Mouse (Mus musculus) embryonic facial prominence, embryonic 15.5 days (tissue): ENCODE measurements at regions not wholly inside any gene's neighbourhood (a gene's known extent, or its start where the extent isn't known, plus 50 kb on each side); places are given as distances from the start of the nearest gene placed in this dataset.

Source experiments
- ATAC-seq: fragments of 200-750 bp; cut with Nextera tagmentation; 2 replicates; pipeline ENCODE4 v1.8.0; 2017; ENCODE audit warnings: low read depth, moderate TSS enrichment; ENCODE audit not compliant: insufficient number of reproducible peaks, low FRiP score, low TSS enrichment
- H3K27ac ChIP-seq: fragments of 300-500 bp; sonication (generic); replicated peaks from 2 replicates; pipeline ENCODE4 v1.5.1; 2015; ENCODE audit warnings: mild to moderate bottlenecking, inconsistent platforms
- H3K27me3 ChIP-seq: fragments of 300-500 bp; sonication (generic); 2 replicates; pipeline ENCODE4 v1.6.1; 2015; ENCODE audit warnings: inconsistent platforms
- H3K36me3 ChIP-seq: fragments of 300-500 bp; sonication (generic); 2 replicates; pipeline ENCODE4 v1.6.1; 2015; ENCODE audit warnings: mild to moderate bottlenecking, inconsistent platforms
- H3K4me1 ChIP-seq: fragments of 300-500 bp; sonication (generic); 2 replicates; pipeline ENCODE4 v1.6.1; 2015; ENCODE audit warnings: inconsistent platforms
- H3K4me2 ChIP-seq: fragments of 300-500 bp; sonication (generic); replicated peaks from 2 replicates; pipeline ENCODE4 v1.6.1; 2015; ENCODE audit warnings: mild to moderate bottlenecking, inconsistent platforms
- H3K4me3 ChIP-seq: fragments of 300-500 bp; sonication (generic); replicated peaks from 2 replicates; pipeline ENCODE4 v1.5.1; 2015; ENCODE audit warnings: mild to moderate bottlenecking, inconsistent platforms
- H3K9ac ChIP-seq: fragments of 300-500 bp; sonication (generic); 2 replicates; pipeline ENCODE4 v1.6.1; 2015; ENCODE audit warnings: inconsistent platforms
- H3K9me3 ChIP-seq: fragments of 300-500 bp; sonication (generic); replicated peaks from 2 replicates; pipeline ENCODE4 v1.6.1; 2016; ENCODE audit warnings: inconsistent platforms
- WGBS: fragments of 180-500 bp; shearing (Covaris S2); methylation state at CpG from one replicate; pipeline ENCODE4 v1.1.7; 2015; 5-methylcytosine and 5-hydroxymethylcytosine counted together

DNA sequence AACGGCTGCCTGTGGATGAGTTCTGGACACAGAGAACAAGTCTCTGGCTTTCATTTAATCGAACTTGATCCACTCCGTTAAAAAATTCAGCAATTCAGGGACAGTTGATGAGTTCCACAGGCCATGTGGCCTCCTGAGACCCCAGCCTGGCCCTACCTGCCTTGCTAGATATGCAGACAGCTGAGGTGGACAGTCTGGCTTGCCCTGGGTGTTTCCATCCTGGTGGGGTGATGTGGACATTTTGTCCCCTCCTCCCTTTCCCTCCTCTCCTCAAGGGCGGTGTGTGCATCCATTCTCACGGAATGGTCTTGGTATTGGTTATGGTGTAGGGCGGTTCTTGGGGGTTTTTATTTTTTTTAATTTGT, 80.1 kb downstream of the Vcpkmt start:
- Histone ChIP-seq H3K27ac (peak overlapping the region; percentile 92), H3K4me3 (peak overlapping the region; percentile 21), H3K27me3 (no peaks in the 10 kb centered on the region), H3K9ac (peak overlapping the region; percentile 9; the same call in 1 of the 2 replicates), H3K36me3 (no peaks in the 10 kb centered on the region), H3K4me2 (peak overlapping the region; percentile 21), H3K4me1 (peaks cover 39% of the 10 kb centered on the region), H3K9me3 (no peaks in the 10 kb centered on the region)
- 52% methylated on average over 6 of the region's 6 CpGs for WGBS
- no peak for ATAC-seq

DNA sequence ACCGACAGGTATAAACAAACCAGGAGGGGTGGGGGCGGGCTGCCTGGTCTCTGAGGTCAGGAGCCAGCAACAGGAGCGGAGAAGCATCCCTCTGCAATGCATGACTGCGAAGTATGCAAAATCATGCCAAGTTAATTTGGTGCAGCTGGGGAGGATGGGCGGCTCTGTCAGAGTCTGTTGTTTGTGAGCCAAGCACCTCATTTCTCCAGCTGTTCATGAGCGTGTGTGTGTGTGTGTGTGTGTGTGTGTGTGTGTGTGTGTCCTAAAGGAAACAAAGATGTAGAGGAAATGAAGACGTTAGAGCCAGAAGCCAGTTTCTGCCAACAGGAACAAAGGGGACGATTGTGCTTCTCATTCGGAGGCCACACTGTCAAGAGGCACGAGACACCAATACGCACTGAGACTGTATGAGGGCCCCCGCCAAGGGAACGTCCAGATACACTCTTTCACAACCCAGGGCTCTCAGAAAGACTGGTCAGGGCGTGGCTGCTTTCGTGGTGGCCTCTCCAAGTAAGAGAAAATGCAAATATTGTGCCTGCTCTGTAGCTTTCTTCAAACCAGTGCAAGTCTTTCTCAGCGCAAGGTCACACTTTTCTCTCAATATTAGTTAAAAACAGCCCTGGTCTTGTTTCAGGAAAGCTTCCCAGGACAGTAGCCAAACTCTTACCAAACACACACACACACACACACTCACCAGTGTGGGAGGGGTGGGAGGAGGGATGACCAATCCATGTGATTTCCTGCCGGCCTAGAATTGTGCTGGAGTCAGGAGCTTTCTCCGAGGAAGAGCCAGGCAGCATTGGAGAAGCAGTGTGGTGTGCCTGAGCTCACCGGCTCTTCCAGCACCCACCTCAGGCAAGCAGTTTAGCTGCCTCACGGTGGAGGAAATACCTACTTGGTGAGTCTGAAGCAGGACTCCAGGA, 80.8 kb downstream of the Vcpkmt start:
- peak overlapping the region; percentile 92 for H3K27ac ChIP-seq
- no peaks in the 10 kb centered on the region for H3K27me3 ChIP-seq
- peak overlapping the region; percentile 9; the same call in 1 of the 2 replicates for H3K9ac ChIP-seq
- H3K36me3 ChIP-seq, result no peaks in the 10 kb centered on the region
- 7% methylated on average over 20 of the region's 20 CpGs for WGBS
- peak overlapping the region; percentile 21 for H3K4me3 ChIP-seq
- peak overlapping the region; percentile 21 for H3K4me2 ChIP-seq
- no peaks in the 10 kb centered on the region for H3K9me3 ChIP-seq
- ATAC-seq, result peak; percentile 84
- H3K4me1 ChIP-seq, result peaks cover 45% of the 10 kb centered on the region

DNA sequence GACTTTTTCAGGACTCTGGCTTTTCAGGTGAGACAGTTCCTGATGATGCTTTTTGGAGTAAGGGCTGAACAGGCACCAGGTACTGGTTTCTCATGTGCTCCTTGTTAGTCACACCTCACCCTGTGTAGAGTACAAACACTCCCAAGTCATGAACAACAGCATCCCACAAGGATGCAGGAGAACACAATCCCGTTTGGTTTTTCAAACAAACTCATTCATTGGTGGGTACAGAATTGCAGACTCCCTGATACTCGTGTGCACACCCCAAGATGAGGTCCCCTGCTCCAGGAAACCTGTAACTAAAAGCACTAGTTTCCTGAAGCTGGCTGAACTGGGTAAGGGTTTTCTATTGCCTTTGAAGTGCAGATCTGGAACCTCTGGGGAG, 81.5 kb downstream of the Vcpkmt start:
- Histone ChIP-seq H3K36me3 (no peaks in the 10 kb centered on the region), H3K27me3 (no peaks in the 10 kb centered on the region), H3K4me1 (peaks cover 52% of the 10 kb centered on the region), H3K4me3 (peak overlapping the region; percentile 1; the same call in 1 of the 2 replicates), H3K4me2 (peak overlapping the region; percentile 21), H3K9ac (no peak overlapping the region), H3K27ac (peak overlapping the region; percentile 92), H3K9me3 (no peaks in the 10 kb centered on the region)
- no peak for ATAC-seq
- WGBS, result 20% methylated on average over 2 of the region's 2 CpGs

DNA sequence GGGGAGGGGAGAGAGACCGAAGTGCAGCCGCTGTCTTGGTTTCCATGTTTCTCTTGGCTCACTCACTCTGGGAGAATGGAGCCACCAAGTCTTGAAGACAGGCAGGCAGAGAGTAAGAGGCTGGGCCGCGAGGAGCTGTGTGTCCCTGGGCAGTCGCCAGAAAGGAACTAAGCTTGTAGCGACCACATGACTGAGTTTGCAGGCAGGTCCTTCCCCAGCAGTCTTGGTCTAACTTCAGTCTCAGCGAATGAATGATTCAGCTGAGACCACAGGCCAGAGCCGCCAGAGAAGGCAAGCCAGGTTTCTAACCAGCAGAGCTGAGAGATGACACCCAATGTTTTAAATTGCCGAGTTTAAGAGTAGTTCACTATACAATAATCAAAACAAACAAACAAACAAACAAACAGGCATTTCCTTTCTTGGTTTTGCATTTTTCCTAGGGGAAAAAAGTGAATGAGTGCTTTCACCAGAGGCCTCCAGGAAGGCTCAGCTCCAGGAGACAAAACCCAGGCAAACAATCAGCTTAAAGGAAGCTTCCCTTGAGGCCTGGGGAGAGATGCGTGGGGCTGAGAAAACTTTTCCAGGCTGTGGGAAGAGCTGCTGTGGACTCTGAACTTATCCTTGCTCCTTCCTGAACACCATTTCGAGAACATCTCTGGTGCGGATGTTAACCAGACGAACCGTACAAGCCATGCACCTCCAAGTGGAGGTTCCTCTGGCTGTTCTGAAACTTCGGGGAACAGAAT, 82.1 kb downstream of the Vcpkmt start:
- Histone ChIP-seq H3K36me3 (no peaks in the 10 kb centered on the region), H3K9ac (no peak overlapping the region), H3K4me1 (peaks cover 57% of the 10 kb centered on the region), H3K9me3 (no peaks in the 10 kb centered on the region), H3K27ac (peak overlapping the region; percentile 92), H3K4me3 (no peak overlapping the region), H3K27me3 (no peaks in the 10 kb centered on the region), H3K4me2 (no peak overlapping the region)
- WGBS, result 37% methylated on average over 15 of the region's 15 CpGs
- ATAC-seq, result peak; percentile 40; the same call in 1 of the 2 replicates

DNA sequence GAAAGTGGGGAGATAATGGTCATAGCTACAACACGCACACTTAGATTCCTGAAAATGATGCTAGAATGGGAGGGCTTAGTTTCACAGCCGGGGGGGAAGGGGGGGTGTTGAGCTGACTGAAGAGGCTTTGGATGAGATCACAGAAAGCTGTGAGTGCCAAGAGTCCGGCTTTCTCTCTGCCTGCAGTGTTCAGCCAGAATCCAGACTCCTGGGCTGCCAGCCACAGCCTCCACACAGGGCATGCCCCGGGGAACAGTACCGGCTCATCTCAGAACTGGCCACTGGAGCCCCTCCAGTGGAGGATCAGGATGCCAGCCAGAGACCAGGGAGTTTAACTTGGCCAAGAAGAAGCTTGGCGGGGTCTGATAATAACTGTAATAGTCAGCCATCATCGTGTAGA, 85.7 kb downstream of the Vcpkmt start:
- peak overlapping the region; percentile 85 for H3K27ac ChIP-seq
- H3K4me1 ChIP-seq, result peaks cover 61% of the 10 kb centered on the region
- 30% methylated on average over 7 of the region's 7 CpGs for WGBS
- peak; percentile 78 for ATAC-seq
- H3K9ac ChIP-seq, result no peak overlapping the region
- H3K9me3 ChIP-seq, result no peaks in the 10 kb centered on the region
- H3K4me3 ChIP-seq, result no peak overlapping the region
- no peaks in the 10 kb centered on the region for H3K27me3 ChIP-seq
- no peaks in the 10 kb centered on the region for H3K36me3 ChIP-seq
- peak overlapping the region; percentile 12; the same call in 1 of the 2 replicates for H3K4me2 ChIP-seq

DNA sequence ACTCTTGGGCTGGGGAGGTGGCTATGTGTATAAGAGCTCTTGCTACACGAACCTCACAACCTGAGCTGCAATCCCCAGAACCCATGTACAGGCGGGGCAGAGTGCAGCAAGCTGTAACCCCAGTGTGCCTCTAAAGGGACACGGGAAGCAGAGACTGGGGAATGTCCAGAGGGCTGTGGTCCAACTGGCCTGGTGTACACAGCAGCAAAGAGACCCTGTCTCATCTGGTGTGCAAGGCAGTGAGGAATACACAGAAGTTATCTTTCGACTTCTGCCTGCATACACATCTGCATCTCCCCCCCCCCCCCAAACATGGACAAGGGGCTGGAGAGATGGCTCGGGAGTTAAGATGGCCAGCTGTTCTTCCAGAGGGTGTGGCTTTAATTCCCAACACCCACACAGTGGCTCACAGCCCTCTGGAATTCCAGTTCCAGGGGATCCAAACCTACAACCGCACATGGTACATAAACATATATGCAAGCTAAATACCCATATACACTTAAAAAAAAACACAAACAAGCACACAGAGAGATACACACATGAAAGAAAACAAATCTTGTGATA, 86.4 kb downstream of the Vcpkmt start:
- ATAC-seq, result no peak
- no peak overlapping the region for H3K9ac ChIP-seq
- H3K4me1 ChIP-seq, result peaks cover 54% of the 10 kb centered on the region

DNA sequence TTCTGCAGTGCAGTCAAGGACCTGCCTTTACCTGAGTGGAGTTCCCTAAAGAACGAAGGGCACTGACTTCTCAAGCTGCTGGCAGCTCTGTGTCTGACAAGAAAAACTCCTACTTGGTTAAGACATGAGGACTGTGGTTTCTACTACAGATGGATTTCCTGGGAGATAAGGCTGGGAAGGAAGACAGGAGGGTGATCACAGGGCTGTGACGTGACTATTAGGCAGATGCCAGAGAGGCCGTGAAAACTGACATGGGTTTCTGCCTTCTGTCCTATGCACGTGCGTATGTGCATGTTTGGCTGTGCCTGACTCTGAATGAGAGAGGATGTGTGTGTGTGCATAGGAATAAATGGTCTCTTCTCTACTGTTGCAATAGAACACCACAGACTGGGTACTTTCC, 87.1 kb downstream of the Vcpkmt start:
- no peak overlapping the region for H3K4me3 ChIP-seq
- no peaks in the 10 kb centered on the region for H3K27me3 ChIP-seq
- peaks cover 48% of the 10 kb centered on the region for H3K4me1 ChIP-seq
- no peaks in the 10 kb centered on the region for H3K9me3 ChIP-seq
- peak overlapping the region; percentile 85; the same call in 1 of the 2 replicates for H3K27ac ChIP-seq
- ATAC-seq, result no peak
- no peaks in the 10 kb centered on the region for H3K36me3 ChIP-seq
- H3K4me2 ChIP-seq, result no peak overlapping the region
- no peak overlapping the region for H3K9ac ChIP-seq
- 85% methylated on average over 5 of the region's 5 CpGs for WGBS

More for the DNA sequence above, 86.4 kb downstream of the Vcpkmt start:
- no peaks in the 10 kb centered on the region for H3K36me3 ChIP-seq
- no peaks in the 10 kb centered on the region for H3K9me3 ChIP-seq
- H3K4me3 ChIP-seq, result no peak overlapping the region
- H3K27ac ChIP-seq, result peak overlapping the region; percentile 85
- H3K4me2 ChIP-seq, result 0 out of 2 replicates have a peak overlapping the region, but pooled peaks have one; percentile 12
- no peaks in the 10 kb centered on the region for H3K27me3 ChIP-seq
- WGBS, result 55% methylated on average over 6 of the region's 6 CpGs

DNA sequence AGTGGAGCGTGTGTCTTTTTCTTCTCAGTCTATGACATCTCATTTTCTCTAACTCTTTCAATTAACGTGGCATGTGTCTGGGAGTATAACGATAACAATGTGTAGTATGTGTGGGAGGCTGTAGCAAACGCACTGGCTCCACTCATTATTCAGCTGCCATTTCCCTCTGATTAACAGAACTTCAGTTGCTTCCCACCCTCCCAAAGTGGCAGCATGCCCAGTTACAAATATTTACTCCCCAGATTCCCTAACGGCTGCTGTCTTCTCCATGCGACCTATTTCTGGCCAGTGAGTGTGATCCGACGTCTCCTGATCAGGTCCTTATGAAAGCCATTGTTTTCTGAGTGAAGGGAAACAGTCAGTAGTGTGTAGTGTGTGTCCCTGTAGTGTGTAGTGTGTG, 88.2 kb downstream of the Vcpkmt start:
- Histone ChIP-seq H3K4me3 (no peak overlapping the region), H3K4me1 (peaks cover 38% of the 10 kb centered on the region), H3K9me3 (no peaks in the 10 kb centered on the region), H3K27ac (peak overlapping the region; percentile 30; the same call in 1 of the 2 replicates), H3K4me2 (no peak overlapping the region), H3K27me3 (no peaks in the 10 kb centered on the region), H3K36me3 (no peaks in the 10 kb centered on the region), H3K9ac (no peak overlapping the region)
- WGBS, result 38% methylated on average over 8 of the region's 8 CpGs
- no peak for ATAC-seq

DNA sequence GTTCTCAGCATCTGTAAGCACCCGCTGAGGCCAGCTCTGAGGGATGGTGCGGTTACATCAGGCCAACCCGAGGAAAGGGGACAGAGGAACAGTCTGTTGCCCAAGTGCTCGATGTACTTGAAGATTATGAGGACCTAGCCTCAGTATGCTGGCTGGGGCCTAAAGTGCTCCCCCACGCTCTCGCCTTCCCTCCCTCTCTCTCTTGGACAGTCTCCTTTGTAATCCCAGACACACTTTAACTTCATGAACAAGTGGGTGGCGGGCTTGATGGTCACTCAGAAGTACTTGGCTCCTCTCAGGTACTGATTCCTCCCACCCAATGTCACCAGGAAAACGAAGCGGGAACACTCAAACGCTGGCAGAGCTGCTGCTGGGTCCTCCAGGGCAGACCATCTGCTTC, 93.1 kb downstream of the Vcpkmt start:
- ATAC-seq, result no peak

DNA sequence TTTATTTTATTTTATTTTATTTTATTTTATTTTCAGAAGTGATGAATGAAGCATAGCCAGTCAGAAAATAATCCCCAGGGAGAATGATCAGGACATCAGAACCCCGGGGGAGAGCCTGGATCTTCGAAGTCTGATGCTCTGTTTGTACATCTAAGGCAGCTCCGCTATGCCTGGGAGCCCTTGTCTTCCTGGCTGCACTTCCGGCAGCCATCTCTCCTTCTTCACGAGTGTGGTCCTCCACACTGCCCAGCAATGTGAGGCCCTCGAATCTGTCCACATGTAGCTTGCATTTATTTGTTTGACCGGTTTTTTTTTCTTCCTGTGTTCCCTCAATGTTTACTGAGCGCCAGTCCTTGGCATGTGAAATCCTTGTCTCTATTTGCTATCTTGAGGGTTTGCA, 95.9 kb downstream of the Vcpkmt start:
- 62% methylated on average over 8 of the region's 8 CpGs for WGBS

More for the DNA sequence above, 93.1 kb downstream of the Vcpkmt start:
- Histone ChIP-seq H3K4me3 (no peak overlapping the region), H3K27ac (no peak overlapping the region), H3K4me1 (peaks cover 22% of the 10 kb centered on the region), H3K9ac (no peak overlapping the region), H3K27me3 (no peaks in the 10 kb centered on the region), H3K4me2 (no peak overlapping the region), H3K36me3 (no peaks in the 10 kb centered on the region), H3K9me3 (no peaks in the 10 kb centered on the region)
- 90% methylated on average over 10 of the region's 10 CpGs for WGBS

More for the DNA sequence above, 95.9 kb downstream of the Vcpkmt start:
- no peaks in the 10 kb centered on the region for H3K9me3 ChIP-seq
- no peak overlapping the region for H3K27ac ChIP-seq
- H3K27me3 ChIP-seq, result no peaks in the 10 kb centered on the region
- no peak for ATAC-seq
- no peak overlapping the region for H3K4me2 ChIP-seq
- H3K4me1 ChIP-seq, result peaks cover 16% of the 10 kb centered on the region
- H3K4me3 ChIP-seq, result no peak overlapping the region
- no peaks in the 10 kb centered on the region for H3K36me3 ChIP-seq
- no peak overlapping the region for H3K9ac ChIP-seq
